Mouse (Mus musculus): ENCODE measurements around the gene Sema3b.
"Not testable (repeated sequence)": the region's sequence is repeated elsewhere in the genome, so short reads cannot be mapped to it uniquely, and the experiment has no call there.

Gene Sema3b

GRCm38 (mm10) chr9:107587833-107588639 lies 21.0 kb downstream of the Sema3b start:
- DNase-seq (ENCODE audit: low spot score), result no peak

GRCm38 (mm10) chr9:107586974-107587832 lies 21.8 kb downstream of the Sema3b start, which contains the start of gene Ifrd2:
Gene Ifrd2, plus strand, starts transcription at chr9:107587642.
- DNase-seq (ENCODE audit: low spot score), result peak; percentile 86

DNA sequence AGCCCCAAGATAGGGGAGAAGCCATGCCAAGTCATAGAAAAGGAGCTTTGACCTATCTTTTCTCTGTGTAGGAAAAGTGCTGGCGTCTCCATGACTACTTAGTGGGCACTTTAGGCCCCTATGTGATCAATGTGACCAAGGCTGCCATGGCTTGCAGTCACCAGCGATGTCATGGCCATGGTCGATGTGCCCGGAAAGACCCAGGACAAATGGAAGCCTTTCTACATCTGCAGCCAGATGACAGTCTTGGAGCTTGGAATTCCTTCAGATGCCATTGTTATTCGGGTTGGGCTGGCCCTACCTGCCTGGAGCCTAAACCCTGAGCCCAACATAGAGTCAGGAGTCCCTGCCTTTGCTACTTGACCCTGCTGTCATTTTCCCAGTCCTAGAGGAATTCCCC lies 22.5 kb downstream of the Sema3b start:
- DNase-seq (ENCODE audit: low spot score), result no peak

- no peak for DNase-seq (ENCODE audit: low spot score)
Observed at GRCm38 (mm10) chr9:107583174-107583573, 25.9 kb downstream of the Sema3b start.

- DNase-seq (ENCODE audit: low spot score), result no peak
Observed at GRCm38 (mm10) chr9:107582509-107583062, 26.4 kb downstream of the Sema3b start.

GRCm38 (mm10) chr9:107581584-107581983 lies 27.4 kb downstream of the Sema3b start:
- no peak for DNase-seq (ENCODE audit: low spot score)

DNA sequence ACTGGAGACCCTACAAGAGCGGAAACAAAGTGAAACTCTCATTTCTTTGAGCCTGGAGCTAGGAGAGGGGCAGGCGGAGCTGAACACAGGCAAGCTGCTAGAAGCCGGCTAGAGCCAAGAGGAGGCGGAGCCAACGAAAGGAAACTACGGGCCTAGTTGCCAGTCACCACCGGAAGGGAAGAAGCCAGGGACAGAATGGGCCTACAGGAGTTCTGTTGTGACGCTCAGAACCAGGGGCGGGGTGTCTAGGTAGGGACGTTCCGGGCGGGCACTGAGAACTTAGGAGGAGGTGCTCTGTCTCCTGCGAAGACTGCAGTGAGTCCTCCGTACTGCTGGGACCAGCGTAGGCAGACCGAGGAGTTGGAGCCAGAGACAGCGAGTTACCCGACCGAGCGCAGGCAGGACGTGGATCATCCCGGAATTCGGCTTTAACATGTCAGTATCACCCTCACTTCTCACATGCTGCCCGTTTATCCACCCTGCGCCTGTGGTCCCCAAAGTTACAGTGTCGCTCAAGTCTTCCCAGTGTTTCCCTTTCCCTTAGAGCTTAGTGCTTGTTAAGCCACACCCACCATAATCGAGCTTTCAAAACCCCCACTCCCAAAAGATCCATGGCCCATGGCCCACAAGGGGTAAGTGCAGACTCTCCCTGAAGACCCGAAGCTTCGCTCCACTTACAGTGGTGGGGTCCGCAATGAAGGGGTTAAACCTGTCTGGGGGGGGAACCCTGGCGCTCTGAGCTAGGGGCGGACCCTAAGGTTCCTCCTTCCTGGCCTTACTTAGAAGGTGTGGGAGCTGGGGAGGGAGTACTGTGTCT lies 28.3 kb downstream of the Sema3b start, which contains the start of gene Hyal3:
Gene Hyal3 (plus strand): TSS at position 318 of the 817 bp plus-strand sequence.
- DNase-seq (ENCODE audit: low spot score), result peak; percentile 85

DNA sequence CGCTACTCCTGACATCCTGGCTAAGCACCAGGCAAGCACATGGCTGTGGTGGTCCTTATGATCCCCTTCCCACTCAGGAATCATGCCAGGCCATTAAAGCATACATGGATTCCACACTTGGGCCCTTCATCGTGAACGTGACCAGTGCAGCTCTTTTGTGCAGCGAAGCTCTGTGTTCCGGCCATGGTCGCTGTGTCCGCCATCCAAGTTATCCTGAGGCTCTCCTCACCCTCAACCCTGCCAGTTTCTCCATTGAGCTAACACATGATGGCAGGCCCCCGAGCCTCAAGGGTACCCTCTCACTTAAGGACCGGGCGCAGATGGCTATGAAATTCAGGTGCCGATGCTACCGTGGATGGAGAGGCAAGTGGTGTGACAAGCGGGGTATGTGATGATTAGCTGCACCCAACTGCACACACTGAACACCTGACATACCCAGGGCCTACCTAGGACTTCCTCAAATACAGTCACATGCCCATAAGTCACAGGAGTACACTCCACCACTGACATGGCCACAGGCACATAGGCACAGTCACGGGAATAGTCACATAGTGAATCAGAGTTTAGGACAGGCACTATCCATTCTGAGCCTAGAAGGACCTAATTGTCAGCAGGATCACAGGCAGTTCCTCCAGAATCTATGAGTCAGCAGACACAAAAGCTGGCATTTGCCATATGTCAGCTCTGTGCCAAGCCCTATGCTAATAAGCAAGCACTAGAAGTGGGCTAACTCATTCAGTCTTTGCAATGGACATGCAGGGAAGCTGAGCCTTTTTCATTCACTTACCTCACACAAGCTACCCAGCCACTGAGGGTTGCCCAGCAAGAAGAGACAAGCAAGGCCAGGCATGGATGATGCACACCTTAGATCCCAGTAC lies 29.8 kb downstream of the Sema3b start:
- DNase-seq (ENCODE audit: low spot score), result no peak

DNA sequence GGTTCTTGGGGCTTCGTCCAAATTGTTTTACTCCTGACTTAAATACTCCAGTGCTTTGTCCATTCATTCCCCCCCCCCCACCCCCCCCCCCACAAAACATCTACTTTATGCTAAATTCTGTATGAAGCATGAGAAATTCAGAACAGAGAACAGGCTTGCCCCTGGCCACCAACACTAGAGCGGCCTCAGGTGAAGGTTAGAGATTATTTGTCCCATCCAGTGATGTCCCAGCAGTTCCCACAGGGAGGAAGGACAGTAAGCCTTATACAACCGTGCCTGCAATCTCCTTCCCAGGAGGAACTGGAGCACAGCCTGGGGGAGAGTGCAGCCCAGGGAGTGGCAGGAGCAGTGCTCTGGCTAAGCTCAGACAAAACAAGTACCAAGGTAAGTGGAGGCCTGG lies 30.4 kb downstream of the Sema3b start, which contains the start of gene Naa80:
Gene Naa80 (plus strand): TSS at position 301 of the 400 bp plus-strand sequence.
- DNase-seq (ENCODE audit: low spot score), result no peak

- no peak for DNase-seq (ENCODE audit: low spot score)
Observed at GRCm38 (mm10) chr9:107577871-107578270, 31.2 kb downstream of the Sema3b start.

- DNase-seq (ENCODE audit: low spot score), result peak; percentile 73
Observed at GRCm38 (mm10) chr9:107576357-107577107, 32.5 kb downstream of the Sema3b start, which contains the start of gene Hyal1. Gene Hyal1, plus strand, starts transcription at chr9:107576927.

- DNase-seq (ENCODE audit: low spot score), result no peak
Observed at GRCm38 (mm10) chr9:107575579-107576356, 33.3 kb downstream of the Sema3b start.

- not testable (repeated sequence) for DNase-seq (ENCODE audit: low spot score)
Observed at GRCm38 (mm10) chr9:107573774-107574173, 35.3 kb downstream of the Sema3b start.

GRCm38 (mm10) chr9:107572327-107572662 lies 36.7 kb downstream of the Sema3b start:
- no peak for DNase-seq (ENCODE audit: low spot score)

DNA sequence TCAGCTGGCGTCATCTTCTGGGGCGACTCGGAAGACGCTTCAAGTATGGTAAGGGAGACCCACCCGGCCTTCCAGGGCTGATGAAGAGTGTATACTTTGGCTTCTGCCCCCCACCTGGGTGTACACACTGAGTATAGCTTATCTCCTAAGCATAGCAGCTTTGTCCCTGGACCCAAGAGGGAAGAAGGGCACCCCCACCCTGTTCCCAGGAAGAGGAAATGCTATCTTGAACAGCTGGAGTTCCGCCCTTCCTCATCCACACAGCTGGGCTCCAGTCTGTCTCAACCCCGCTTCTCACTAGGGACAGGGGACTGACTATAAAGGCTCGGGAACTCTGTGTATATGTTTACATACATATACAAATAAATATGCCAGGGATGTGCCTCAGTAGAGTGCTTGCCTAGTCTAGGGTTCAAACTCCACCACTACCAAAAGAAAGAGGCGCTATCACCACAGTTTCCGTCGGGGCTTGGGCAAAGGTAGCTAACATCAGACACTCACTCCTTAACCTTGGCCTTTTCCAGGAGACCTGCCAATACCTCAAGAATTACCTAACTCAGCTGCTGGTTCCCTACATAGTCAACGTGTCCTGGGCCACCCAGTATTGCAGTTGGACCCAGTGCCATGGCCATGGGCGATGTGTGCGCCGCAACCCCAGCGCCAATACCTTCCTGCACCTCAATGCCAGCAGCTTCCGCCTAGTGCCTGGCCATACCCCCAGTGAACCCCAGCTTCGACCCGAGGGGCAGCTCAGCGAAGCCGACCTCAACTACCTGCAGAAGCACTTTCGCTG lies 37.3 kb downstream of the Sema3b start:
- no peak for DNase-seq (ENCODE audit: low spot score)

DNA sequence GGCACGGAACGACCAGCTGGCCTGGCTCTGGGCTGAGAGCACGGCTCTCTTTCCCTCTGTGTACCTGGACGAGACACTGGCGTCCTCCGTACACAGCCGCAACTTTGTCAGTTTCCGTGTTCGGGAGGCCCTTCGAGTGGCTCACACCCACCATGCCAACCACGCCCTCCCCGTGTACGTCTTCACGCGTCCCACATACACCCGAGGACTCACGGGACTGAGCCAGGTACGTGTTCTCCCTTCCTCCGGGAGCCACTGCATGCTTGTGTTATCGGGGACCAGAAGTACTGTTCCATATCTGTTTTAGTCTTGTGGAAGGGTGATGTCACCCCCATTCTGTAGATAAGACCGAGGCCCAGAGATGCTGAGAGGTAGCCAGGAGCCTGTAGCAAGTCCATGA lies 38.2 kb downstream of the Sema3b start:
- no peak for DNase-seq (ENCODE audit: low spot score)

DNA sequence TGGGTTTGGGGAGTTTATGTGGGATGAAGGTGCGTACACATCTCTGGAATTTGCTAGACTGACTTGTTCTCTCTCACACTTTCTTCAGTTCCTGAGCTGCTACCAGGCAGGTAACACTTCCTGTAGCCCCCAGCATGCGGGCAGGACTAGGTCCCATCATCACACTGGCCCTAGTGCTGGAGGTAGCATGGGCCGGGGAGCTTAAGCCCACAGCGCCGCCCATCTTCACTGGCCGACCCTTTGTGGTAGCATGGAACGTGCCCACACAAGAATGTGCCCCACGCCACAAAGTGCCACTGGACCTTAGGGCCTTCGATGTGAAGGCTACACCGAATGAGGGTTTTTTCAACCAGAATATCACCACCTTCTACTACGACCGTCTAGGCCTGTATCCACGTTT lies 39.0 kb downstream of the Sema3b start:
- no peak for DNase-seq (ENCODE audit: low spot score)

DNA sequence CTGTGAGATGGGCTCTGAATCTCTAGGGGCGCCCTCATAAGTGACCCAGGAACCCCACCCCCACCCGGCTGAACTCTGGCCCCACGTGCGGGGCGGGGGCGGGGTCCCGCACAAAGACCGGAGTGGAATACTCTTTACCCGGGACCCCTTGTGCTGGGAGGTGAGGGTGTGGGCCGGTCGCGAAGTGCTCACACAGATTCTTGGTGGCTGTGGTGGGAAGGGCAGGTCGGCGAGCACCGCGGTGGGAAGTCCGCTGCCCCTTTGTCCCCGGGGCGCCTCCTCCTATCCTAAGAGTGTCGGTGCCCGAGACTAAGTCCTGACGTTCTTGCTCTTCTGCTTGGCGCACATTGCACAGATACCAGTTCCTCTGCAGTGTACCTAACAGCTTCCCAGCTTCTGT lies 39.8 kb downstream of the Sema3b start:
- no peak for DNase-seq (ENCODE audit: low spot score)
